Mouse (Mus musculus) erythroid progenitor cell, adult 5-6 weeks (primary cell): ENCODE data around the gene Frmpd4. TPM values are rescaled to one million over a fixed set of nuclear protein-coding genes. Genes with fewer than 3 reads are reported as not detected.

Source experiments
- ATAC-seq: replicated peaks from 2 replicates; pipeline ENCODE4 v1.8.0; 2016; ENCODE audit warnings: moderate number of reproducible peaks, mild to moderate bottlenecking, moderate TSS enrichment, inconsistent platforms; ENCODE audit not compliant: poor library complexity, low FRiP score, severe bottlenecking
- total RNA-seq, 2 experiments: library from RNA; stranded (forward) in 1 of 2; stranded (reverse) in 1 of 2; fragments of 150-400 nt in 1 of 2; fragments of 186-747, 209-891 nt in 1 of 2; gene quantifications; 2 replicates each; pipeline versions ENCODE4 v1.2.3 to v1.2.4; 2015 to 2017; ENCODE audit warnings: low replicate concordance in 2 of 2

Gene Frmpd4
- total RNA-seq, 2 experiments from 2014 or later: not detected

- no peak for ATAC-seq
Observed at GRCm38 (mm10) chrX:167654806-167655495, 922.1 kb downstream of the Frmpd4 start.

GRCm38 (mm10) chrX:167654249-167654648 is 922.8 kb downstream of the Frmpd4 start:
- ATAC-seq: no peak

- no peak for ATAC-seq
Observed at GRCm38 (mm10) chrX:167597639-167598217, 979.3 kb downstream of the Frmpd4 start.

- no peak for ATAC-seq
Observed at GRCm38 (mm10) chrX:167552827-167553226, 1024.2 kb downstream of the Frmpd4 start.

GRCm38 (mm10) chrX:167523151-167523550 is 1053.9 kb downstream of the Frmpd4 start:
- no peak for ATAC-seq

GRCm38 (mm10) chrX:167522528-167522927 is 1054.5 kb downstream of the Frmpd4 start:
- no peak for ATAC-seq

GRCm38 (mm10) chrX:167518440-167518839 is 1058.6 kb downstream of the Frmpd4 start:
- no peak for ATAC-seq

- no peak for ATAC-seq
Observed at GRCm38 (mm10) chrX:167497780-167498179, 1079.3 kb downstream of the Frmpd4 start.

- ATAC-seq: no peak
Observed at GRCm38 (mm10) chrX:167492265-167492664, 1084.8 kb downstream of the Frmpd4 start.

- ATAC-seq: no peak
Observed at GRCm38 (mm10) chrX:167491589-167492207, 1085.3 kb downstream of the Frmpd4 start.

- ATAC-seq: no peak
Observed at GRCm38 (mm10) chrX:167483409-167484177, 1093.4 kb downstream of the Frmpd4 start.

- no peak for ATAC-seq
Observed at GRCm38 (mm10) chrX:167477636-167478035, 1099.4 kb downstream of the Frmpd4 start.

- ATAC-seq: no peak
Observed at GRCm38 (mm10) chrX:167434883-167435282, 1142.1 kb downstream of the Frmpd4 start.

- ATAC-seq: no peak
Observed at GRCm38 (mm10) chrX:167433950-167434349, 1143.1 kb downstream of the Frmpd4 start.

Other genes starting within 250 kb of the Frmpd4 start
- 25.9 and 40.2 TPM in 2 replicates for gene Msl3, start 96.7 kb upstream of the Frmpd4 start, total RNA-seq (2015; ENCODE audit: low replicate concordance)
- 27.2 and 28.6 TPM in 2 replicates for gene Msl3, start 96.7 kb upstream of the Frmpd4 start, total RNA-seq (2017; ENCODE audit: low replicate concordance)
- 0.72 TPM in 1 of 2 replicates, not detected in the other for gene Arhgap6, start 217.9 kb upstream of the Frmpd4 start, total RNA-seq (2015; ENCODE audit: low replicate concordance)
- 0.53 and 0.77 TPM in 2 replicates for gene Arhgap6, start 217.9 kb upstream of the Frmpd4 start, total RNA-seq (2017; ENCODE audit: low replicate concordance)